Mouse (Mus musculus) heart, adult 8-10 months (tissue): ENCODE results near the gene Dpagt1. TPM values are rescaled to one million over a fixed set of nuclear protein-coding genes. Genes with fewer than 3 reads are reported as not detected.
"Not testable (repeated sequence)": the region's sequence is repeated elsewhere in the genome, so short reads cannot be mapped to it uniquely, and the experiment has no call there.

ENCODE experiments used
- DNase-seq: peaks from one replicate; pipeline ENCODE4 v3.0.0; 2022; ENCODE audit warnings: low spot score
- total RNA-seq, 4 experiments: library from RNA; stranded (reverse); gene quantifications; 2 replicates each; pipeline ENCODE4 v1.2.4; 2022

Gene Dpagt1
- total RNA-seq = 10 to 100 TPM; 19.4 to 23.5 (median 20.5) TPM

- no peak for DNase-seq
Measured at GRCm38 (mm10) chr9:44325768-44326370, at the start of gene Dpagt1. Gene Dpagt1, plus strand, starts transcription at chr9:44326019.

GRCm38 (mm10) chr9:44283183-44283582, 42.6 kb upstream of the Dpagt1 start:
- DNase-seq = no peak

GRCm38 (mm10) chr9:44286256-44286850, 39.5 kb upstream of the Dpagt1 start:
- no peak for DNase-seq

- no peak for DNase-seq
Measured at GRCm38 (mm10) chr9:44287003-44287400, 38.8 kb upstream of the Dpagt1 start.

GRCm38 (mm10) chr9:44287401-44288075, 38.3 kb upstream of the Dpagt1 start:
- DNase-seq = no peak

DNA sequence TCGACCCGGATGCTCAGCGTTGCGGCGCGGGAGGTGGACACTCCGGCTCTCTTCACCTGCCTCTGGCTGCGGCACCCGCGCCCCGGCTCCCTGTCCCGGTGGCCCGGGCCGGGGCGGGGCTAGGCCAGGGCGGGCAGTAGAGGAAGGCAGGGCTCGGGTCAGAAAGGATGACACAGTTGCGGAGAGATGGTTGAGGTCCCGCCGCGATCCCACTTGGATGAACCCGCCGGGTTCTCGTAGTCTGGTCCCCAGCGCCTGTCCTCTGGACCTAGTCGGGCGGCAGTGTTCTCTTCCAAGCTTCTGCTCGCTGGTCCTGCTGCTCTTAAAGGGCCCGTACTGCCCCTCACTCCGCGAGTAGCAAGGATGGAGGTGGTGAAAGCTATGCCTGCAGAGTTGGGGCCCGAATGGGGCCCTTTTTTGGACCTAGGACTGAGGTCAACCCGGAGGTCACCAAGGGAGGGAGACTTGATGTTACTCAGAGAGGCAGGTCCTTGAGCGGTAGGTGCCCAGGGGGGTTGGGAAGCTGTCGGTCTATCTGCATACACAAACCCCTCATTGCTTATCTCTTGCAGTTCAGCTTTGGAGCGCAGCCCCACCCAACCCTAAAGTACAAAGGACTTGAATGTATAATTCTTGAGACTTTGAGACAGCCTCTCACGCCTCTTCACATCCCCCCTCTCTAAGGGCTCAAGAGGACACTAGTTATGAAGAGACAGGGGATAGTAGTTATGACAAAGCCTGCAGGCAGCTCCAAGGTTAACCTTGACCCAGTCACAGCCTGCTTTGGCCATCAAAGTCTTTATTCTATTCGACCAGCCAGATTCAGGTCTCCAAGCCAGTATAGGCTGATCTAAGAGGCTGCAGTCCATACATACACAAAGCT, 37.5 kb upstream of the Dpagt1 start, which contains the start of gene Abcg4:
Gene Abcg4, minus strand, starts transcription at position 540 of the 883 bp plus-strand sequence.
- no peak for DNase-seq

GRCm38 (mm10) chr9:44288959-44289291, 36.9 kb upstream of the Dpagt1 start:
- DNase-seq = no peak

GRCm38 (mm10) chr9:44292490-44292889, 33.3 kb upstream of the Dpagt1 start:
- peak; percentile 33 for DNase-seq

DNA sequence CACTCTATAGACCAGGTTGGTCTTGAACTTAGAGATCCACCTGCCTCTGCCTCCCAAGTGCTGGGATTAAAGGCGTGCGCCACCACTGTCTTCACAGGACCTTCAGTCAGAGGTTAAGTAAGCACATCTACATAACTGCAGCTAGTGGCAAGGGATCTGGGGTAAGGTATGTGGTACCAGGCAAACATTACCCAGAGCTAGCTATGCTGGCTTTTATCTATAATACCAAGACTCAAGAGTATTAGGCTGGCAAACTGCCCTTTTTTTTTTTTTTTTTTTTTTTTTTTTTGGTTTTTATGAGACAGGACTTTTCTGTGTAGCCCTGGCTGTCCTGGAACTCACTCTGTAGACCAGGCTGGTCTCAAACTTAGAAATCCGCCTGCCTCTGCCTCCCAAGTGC, 25.8 kb upstream of the Dpagt1 start:
- not testable (repeated sequence) for DNase-seq

GRCm38 (mm10) chr9:44305466-44306079, 20.2 kb upstream of the Dpagt1 start, which contains the start of gene Hinfp:
Gene Hinfp, minus strand, starts transcription at chr9:44305671.
- DNase-seq = peak; percentile 99

DNA sequence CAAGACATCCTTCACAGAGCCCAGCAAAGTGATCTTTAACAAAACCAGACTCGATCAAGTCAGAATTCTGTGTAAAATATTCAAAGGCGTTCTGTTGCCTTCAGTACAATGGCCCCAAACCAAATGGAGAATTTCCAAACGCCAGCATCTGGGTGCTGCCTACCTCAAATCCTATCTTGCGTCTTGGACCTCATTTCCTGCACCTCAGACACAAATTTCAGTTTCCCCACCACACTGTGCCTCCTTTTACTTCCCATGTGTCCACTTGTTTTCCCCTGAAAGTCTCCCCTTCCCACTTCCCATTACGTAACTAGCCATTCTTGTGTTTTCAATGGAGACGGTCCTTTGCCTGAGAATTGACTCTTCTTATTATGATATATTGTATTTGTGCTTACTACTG, 19.3 kb upstream of the Dpagt1 start:
- DNase-seq = no peak

GRCm38 (mm10) chr9:44307248-44307647, 18.6 kb upstream of the Dpagt1 start:
- no peak for DNase-seq

GRCm38 (mm10) chr9:44309756-44310155, 16.1 kb upstream of the Dpagt1 start:
- no peak for DNase-seq

GRCm38 (mm10) chr9:44310750-44311135, 15.1 kb upstream of the Dpagt1 start:
- no peak for DNase-seq

GRCm38 (mm10) chr9:44311136-44312134, 14.4 kb upstream of the Dpagt1 start:
- peak; percentile 70 for DNase-seq

- DNase-seq = no peak
Measured at GRCm38 (mm10) chr9:44313476-44314256, 12.2 kb upstream of the Dpagt1 start.

DNA sequence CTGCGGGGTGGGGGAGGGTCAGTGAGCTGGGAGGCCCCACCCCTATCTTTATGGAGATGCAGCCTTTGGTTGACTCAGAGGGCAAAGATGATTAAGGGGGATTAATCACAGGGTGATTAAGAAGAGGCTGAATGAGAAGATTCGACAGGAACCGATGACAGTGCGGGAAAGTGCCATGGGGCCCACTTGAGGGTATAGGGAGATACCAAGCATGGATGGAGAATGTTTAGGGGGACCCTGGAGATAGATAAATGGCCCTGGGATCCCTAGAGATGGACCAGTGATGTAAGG, 11.6 kb upstream of the Dpagt1 start:
- DNase-seq = no peak

DNA sequence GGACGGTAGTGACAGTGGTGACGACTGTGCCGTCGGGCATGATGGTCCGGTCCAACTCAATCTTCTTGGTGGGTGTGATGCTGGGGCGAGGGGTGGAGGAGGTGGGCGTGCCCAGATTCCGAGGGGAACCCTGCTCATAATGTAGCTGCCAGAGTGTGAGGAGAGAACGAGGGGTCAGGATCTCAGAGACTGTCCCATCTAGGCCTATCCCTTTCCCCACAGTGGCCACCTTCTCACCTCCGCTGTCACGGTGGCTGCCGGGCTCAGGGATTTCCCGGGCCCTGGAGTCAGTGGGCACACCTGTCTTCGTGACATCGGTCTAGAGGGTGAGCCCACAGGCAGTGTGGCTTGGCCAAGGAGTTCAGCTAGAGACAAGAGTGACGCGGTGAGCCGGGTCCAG, 10.9 kb upstream of the Dpagt1 start:
- no peak for DNase-seq

DNA sequence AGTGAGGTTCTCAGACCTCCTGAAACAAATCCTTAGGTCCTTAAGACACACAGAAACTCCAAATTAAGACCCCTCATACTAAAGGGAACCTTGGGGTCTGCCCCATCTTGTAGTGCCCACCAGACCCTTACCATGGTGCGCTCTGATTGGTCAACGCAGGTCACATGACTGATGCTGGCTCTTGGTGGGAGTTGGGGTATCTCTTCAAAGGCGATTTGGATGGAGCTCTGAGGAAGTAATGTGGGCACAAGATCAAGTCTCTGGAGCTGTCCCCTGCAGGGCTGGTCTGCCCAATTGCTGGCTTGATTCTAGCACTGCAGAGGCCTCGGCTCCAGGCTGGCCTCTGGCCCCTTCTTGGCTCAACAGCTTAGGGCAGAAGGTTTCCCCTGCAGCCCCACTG, 8.4 kb upstream of the Dpagt1 start:
- no peak for DNase-seq
